Mouse (Mus musculus): ENCODE data around the gene Zdhhc21.

DNA sequence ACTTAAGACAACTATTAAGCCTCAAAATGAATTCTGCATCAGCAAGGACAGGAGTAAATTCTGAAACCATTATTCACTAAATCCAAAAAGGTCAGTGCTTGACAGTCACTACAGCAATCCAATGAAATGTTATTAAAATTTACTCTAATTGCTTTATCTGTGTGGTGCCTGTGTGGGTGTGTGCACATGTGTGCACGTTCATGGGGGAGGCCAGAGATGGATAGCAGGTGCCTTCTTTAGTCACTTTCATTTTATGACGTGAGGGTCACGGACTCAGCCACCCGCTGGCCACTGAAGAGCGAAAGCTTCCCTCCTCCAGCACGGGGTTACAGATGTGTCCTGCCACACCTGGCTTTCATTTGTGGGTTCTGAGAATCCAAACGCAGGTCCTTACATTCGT, 43.4 kb downstream of the Zdhhc21 start:
- TF ChIP-seq POLR2A (IDR thresholded peaks at IDR 0.05; ENCODE audit: extremely low read depth, insufficient read depth, low read length): no peak
- no peak for TF ChIP-seq CTCF (IDR thresholded peaks at IDR 0.05; ENCODE audit: extremely low read depth, insufficient read depth, low read length)
